Mouse (Mus musculus) hindbrain, embryonic 10.5 days (tissue): ENCODE measurements around the gene Ltbp4. TPM values are rescaled to one million over a fixed set of nuclear protein-coding genes. Genes with fewer than 3 reads are reported as not detected.

Experiments used
- DNase-seq: peaks from one replicate; pipeline ENCODE4 v3.0.0-alpha.2; 2017; ENCODE audit warnings: low spot score
- H3K27ac ChIP-seq: fragments of 300-500 bp; sonication (generic); 2 replicates; pipeline ENCODE4 v1.5.1; 2016; ENCODE audit warnings: mild to moderate bottlenecking, moderate library complexity
- H3K27me3 ChIP-seq: fragments of 300-500 bp; sonication (generic); 2 replicates; pipeline ENCODE4 v1.6.1; 2016; ENCODE audit warnings: mild to moderate bottlenecking; ENCODE audit not compliant: poor library complexity, insufficient read depth, severe bottlenecking
- H3K36me3 ChIP-seq: fragments of 300-500 bp; sonication (generic); 2 replicates; pipeline ENCODE4 v1.6.1; 2016; ENCODE audit warnings: mild to moderate bottlenecking, moderate library complexity
- H3K4me1 ChIP-seq: fragments of 300-500 bp; sonication (generic); replicated peaks from 2 replicates; pipeline ENCODE4 v1.6.1; 2016; ENCODE audit warnings: mild to moderate bottlenecking
- H3K4me3 ChIP-seq: fragments of 300-500 bp; sonication (generic); 2 replicates; pipeline ENCODE4 v1.5.1; 2016; ENCODE audit warnings: mild to moderate bottlenecking, moderate library complexity
- H3K9me3 ChIP-seq: fragments of 300-500 bp; sonication (generic); 2 replicates; pipeline ENCODE4 v1.6.1; 2016; ENCODE audit warnings: mild to moderate bottlenecking, moderate library complexity
- WGBS: fragments of 180-500 bp; shearing (Covaris S2); methylation state at CpG from one replicate; pipeline ENCODE4 v1.1.7; 2016; 5-methylcytosine and 5-hydroxymethylcytosine counted together
- polyA plus RNA-seq: library from polyadenylated mRNA; unstranded; fragments of >200 nt; fragmentation: Nextera tagmentation; extraction: Ambion mirVana; gene quantifications from 2 replicates; pipeline ENCODE4 v1.2.1, GENCODE M21; 2016

The Ltbp4 gene
- polyA plus RNA-seq, 1 experiment from 2014 or later, result 5.8 TPM

DNA sequence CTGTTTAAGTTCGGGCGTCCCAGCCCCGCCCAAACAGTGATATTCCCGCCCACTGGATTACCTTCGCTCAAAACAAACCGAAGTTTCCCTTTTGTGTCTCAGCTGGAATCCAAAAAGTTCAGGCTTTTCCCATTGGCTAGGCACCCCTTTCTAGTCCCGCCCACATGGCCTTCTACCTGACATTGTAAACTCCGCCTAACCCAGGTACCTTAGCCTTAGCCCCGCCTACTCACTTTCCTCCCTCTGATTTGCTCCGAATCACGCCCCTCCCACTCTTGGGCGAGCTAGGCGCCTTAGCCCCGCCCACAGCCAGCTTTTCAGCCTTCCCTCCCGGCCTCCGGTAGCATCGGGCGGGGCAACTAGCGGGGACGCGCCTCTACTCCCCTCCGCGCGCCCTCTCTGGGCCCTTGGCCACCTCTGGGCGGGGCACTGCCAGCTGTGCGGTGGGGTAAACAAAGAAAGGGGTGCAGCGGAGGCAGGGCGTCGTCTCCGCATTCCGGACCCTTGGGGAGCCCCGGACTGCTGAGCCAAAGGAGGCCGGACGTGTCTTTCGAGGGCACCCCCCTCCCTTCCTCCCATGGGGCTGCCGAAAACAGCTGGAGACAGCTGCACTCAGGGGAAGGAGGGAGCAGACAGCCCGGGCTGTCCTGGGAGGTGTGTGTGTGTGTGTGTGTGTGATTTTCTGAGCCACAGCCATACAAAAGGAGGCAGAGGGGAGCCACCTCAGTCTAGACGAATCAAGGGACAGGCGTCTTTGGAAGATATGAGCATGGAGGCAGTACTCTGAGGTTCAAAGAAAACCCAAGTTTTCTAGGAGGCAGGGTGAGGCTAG is 6.6 kb downstream of the Ltbp4 start:
- Histone ChIP-seq H3K9me3 (no peaks in the 10 kb centered on the region), H3K4me3 (peak overlapping the region; percentile 55), H3K27ac (peak overlapping the region; percentile 35; the same call in 1 of the 2 replicates), H3K4me1 (peaks cover 62% of the 10 kb centered on the region), H3K27me3 (peaks cover 100% of the 10 kb centered on the region), H3K36me3 (no peaks in the 10 kb centered on the region)
- peak; percentile 71 for DNase-seq
- under 1% methylated on average over 39 of the region's 39 CpGs for WGBS

- H3K4me3 ChIP-seq, result peak overlapping the region; percentile 55
These were observed 7.5 kb downstream of the Ltbp4 start for GRCm38 (mm10) chr7:27329981-27330380.

GRCm38 (mm10) chr7:27329326-27329947 is 8.1 kb downstream of the Ltbp4 start:
- 3% methylated on average over 45 of the region's 45 CpGs for WGBS

More at GRCm38 (mm10) chr7:27329981-27330380, 7.5 kb downstream of the Ltbp4 start:
- no peak for DNase-seq
- Histone ChIP-seq H3K27ac (no peak overlapping the region), H3K27me3 (peaks cover 100% of the 10 kb centered on the region), H3K4me1 (peaks cover 71% of the 10 kb centered on the region), H3K36me3 (no peaks in the 10 kb centered on the region), H3K9me3 (no peaks in the 10 kb centered on the region)
- 21% methylated on average over 17 of the region's 17 CpGs for WGBS

DNA sequence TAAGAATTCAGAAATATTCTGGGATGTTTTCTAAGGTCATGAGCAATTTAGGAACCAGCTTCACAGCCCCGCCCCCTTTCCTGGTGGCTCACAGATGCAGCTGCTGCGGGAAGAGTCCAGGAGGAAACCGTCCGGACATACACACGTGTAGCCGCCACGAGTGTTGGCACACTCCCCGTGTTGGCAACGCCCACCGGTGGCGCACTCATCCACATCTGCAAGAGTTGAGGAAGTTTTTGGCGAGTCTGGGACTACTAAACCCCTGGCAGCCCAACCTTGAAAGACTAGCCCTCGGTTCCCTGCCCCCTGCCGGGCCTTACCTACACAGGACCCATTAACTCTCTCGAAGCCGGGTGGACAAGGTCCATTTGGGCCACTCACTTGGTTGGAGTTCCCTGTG is 8.8 kb downstream of the Ltbp4 start:
- Histone ChIP-seq H3K4me3 (no peak overlapping the region), H3K27ac (no peak overlapping the region), H3K4me1 (peaks cover 62% of the 10 kb centered on the region), H3K27me3 (peaks cover 100% of the 10 kb centered on the region), H3K36me3 (no peaks in the 10 kb centered on the region), H3K9me3 (no peaks in the 10 kb centered on the region)
- 39% methylated on average over 16 of the region's 16 CpGs for WGBS
- DNase-seq, result no peak

More at GRCm38 (mm10) chr7:27329326-27329947, 8.1 kb downstream of the Ltbp4 start:
- DNase-seq, result peak; percentile 84
- Histone ChIP-seq H3K36me3 (no peaks in the 10 kb centered on the region), H3K27ac (no peak overlapping the region), H3K4me1 (peaks cover 69% of the 10 kb centered on the region), H3K27me3 (peaks cover 100% of the 10 kb centered on the region), H3K4me3 (peak overlapping the region; percentile 43), H3K9me3 (no peaks in the 10 kb centered on the region)

DNA sequence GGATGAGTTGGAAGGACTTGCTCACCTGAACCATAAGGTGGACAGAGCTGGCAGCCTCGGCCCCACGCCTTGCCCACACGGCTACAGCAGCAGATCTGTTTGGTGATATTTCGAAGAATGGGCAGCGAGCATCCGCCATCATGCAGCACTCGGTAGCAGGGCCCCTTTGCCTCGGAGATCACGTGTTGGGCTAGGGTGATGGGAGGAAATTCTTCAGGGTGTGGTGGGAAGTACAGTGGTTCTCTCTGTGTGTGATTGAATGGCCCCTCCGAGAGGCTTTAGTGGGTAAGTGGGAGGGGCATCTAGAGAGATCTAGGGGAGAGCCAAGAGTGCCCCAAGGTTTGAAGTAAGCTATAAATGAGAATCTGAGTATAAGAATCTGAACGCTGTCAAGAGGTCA is 9.3 kb downstream of the Ltbp4 start:
- no peak for DNase-seq
- H3K4me3 ChIP-seq, result no peak overlapping the region
- H3K36me3 ChIP-seq, result no peaks in the 10 kb centered on the region
- peaks cover 57% of the 10 kb centered on the region for H3K4me1 ChIP-seq
- H3K27ac ChIP-seq, result no peak overlapping the region
- H3K9me3 ChIP-seq, result no peaks in the 10 kb centered on the region
- WGBS, result 84% methylated on average over 11 of the region's 11 CpGs
- peaks cover 100% of the 10 kb centered on the region for H3K27me3 ChIP-seq

DNA sequence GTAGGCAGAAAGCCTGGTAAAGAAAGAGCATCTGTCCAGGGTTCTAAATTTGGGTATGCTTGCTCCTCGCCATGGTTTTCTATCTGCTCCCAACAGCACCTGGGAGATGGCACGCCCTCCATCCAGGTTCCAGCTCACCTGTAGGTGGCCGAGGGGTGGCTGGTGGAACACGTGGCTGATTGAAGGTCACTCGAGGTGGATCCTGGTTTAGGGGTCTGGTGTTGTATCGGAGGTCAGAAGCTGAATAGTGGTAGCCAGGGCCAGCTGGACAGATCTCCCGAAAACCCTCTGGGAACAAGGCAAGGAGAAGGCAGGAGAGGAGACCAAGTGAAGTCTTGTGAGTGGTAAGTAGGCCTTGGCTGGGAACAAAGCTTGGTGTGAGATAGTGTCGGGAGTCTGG is 10.0 kb downstream of the Ltbp4 start:
- no peak for DNase-seq
- H3K4me3 ChIP-seq, result no peak overlapping the region
- H3K4me1 ChIP-seq, result peaks cover 51% of the 10 kb centered on the region
- WGBS, result 89% methylated on average over 8 of the region's 8 CpGs
- H3K9me3 ChIP-seq, result no peaks in the 10 kb centered on the region
- no peak overlapping the region for H3K27ac ChIP-seq
- H3K27me3 ChIP-seq, result peaks cover 100% of the 10 kb centered on the region
- no peaks in the 10 kb centered on the region for H3K36me3 ChIP-seq

DNA sequence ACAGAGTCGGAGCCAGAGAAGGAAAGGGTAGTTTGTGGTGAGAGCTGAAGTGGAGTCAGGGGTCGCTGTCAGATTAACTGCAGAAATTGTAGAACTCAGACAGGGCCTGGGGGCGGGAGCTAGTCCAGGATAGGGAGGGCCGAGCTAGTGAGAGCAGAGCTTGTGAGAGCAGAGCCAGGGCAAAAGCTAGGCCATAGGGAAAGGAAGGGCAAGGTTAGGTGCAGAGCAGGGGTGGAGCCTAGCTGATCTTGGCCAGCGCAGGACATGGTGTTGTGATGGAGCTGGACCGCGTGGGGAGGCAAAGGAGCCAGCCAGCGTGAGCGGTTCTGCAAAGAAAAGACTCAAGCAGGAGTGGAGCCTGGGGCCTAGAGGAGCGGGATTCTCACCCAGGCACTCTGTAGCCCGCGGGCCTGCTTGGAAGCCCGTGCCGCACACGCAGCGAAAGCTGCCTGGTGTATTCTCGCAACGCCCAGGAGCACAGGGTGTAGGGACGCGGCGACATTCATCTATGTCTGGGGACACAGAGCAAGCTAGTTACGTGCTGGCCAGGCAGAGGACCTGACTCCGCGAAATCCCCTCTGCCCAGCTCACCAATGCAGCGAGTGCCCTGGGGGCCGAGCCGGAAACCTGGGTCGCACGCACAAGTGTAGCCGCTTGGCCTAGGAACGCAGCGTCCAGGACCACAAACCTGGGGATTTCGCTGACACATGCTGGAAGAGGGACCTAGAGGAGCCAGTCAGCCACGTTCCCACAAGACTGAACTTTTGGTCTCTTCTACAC is 11.2 kb downstream of the Ltbp4 start:
- H3K4me1 ChIP-seq, result peaks cover 53% of the 10 kb centered on the region
- no peak overlapping the region for H3K27ac ChIP-seq
- H3K4me3 ChIP-seq, result peak overlapping the region; percentile 46
- H3K36me3 ChIP-seq, result no peaks in the 10 kb centered on the region
- no peak for DNase-seq
- 27% methylated on average over 34 of the region's 34 CpGs for WGBS
- H3K27me3 ChIP-seq, result peaks cover 100% of the 10 kb centered on the region
- no peaks in the 10 kb centered on the region for H3K9me3 ChIP-seq

- peak; percentile 56 for DNase-seq
- H3K9me3 ChIP-seq, result no peaks in the 10 kb centered on the region
- no peaks in the 10 kb centered on the region for H3K36me3 ChIP-seq
- H3K4me3 ChIP-seq, result peak overlapping the region; percentile 46
- H3K4me1 ChIP-seq, result peaks cover 47% of the 10 kb centered on the region
- 1% methylated on average over 24 of the region's 24 CpGs for WGBS
- H3K27ac ChIP-seq, result no peak overlapping the region; the same call in 1 of the 2 replicates
- H3K27me3 ChIP-seq, result peaks cover 99% of the 10 kb centered on the region
These were observed 11.8 kb downstream of the Ltbp4 start for GRCm38 (mm10) chr7:27325697-27326096.

GRCm38 (mm10) chr7:27324928-27325327 is 12.6 kb downstream of the Ltbp4 start:
- Histone ChIP-seq H3K9me3 (no peaks in the 10 kb centered on the region), H3K4me1 (peaks cover 41% of the 10 kb centered on the region), H3K4me3 (peak overlapping the region; percentile 46; the same call in 1 of the 2 replicates), H3K27me3 (peaks cover 92% of the 10 kb centered on the region), H3K36me3 (no peaks in the 10 kb centered on the region), H3K27ac (no peak overlapping the region)
- no peak for DNase-seq
- 46% methylated on average over 18 of the region's 20 CpGs for WGBS

GRCm38 (mm10) chr7:27324161-27324560 is 13.3 kb downstream of the Ltbp4 start:
- Histone ChIP-seq H3K4me1 (peaks cover 34% of the 10 kb centered on the region), H3K27ac (no peak overlapping the region), H3K4me3 (no peak overlapping the region), H3K36me3 (no peaks in the 10 kb centered on the region), H3K27me3 (peaks cover 85% of the 10 kb centered on the region), H3K9me3 (no peaks in the 10 kb centered on the region)
- 97% methylated on average over 11 of the region's 11 CpGs for WGBS
- DNase-seq, result no peak

DNA sequence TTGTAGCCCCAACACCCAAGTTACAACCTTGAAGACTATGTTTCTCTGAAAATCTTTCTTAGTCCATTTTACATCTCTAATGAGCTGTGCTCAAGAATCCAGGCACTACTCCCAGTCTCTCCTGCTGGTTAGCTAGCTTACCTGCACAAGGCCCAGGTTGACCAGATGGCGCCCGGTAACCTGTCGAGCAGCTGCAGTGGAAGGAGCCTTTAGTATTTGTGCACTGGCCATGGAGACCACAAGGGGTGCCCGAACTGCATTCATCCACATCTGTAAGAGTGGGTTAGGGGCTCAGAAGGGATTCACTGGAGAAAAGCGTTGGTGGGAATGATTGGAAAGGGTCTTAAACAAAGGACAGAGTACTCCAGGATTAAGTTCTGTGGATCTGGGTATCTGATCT is 14.5 kb downstream of the Ltbp4 start:
- peaks cover 28% of the 10 kb centered on the region for H3K4me1 ChIP-seq
- 91% methylated on average over 5 of the region's 5 CpGs for WGBS
- peaks cover 73% of the 10 kb centered on the region for H3K27me3 ChIP-seq

GRCm38 (mm10) chr7:27322291-27322690 is 15.2 kb downstream of the Ltbp4 start:
- H3K9me3 ChIP-seq, result no peaks in the 10 kb centered on the region
- 18% methylated on average over 13 of the region's 13 CpGs for WGBS
- no peaks in the 10 kb centered on the region for H3K36me3 ChIP-seq
- no peak overlapping the region for H3K4me3 ChIP-seq
- peaks cover 66% of the 10 kb centered on the region for H3K27me3 ChIP-seq
- H3K27ac ChIP-seq, result no peak overlapping the region
- H3K4me1 ChIP-seq, result peaks cover 30% of the 10 kb centered on the region
- DNase-seq, result no peak

More for the DNA sequence above, 14.5 kb downstream of the Ltbp4 start:
- Histone ChIP-seq H3K4me3 (no peak overlapping the region), H3K9me3 (no peaks in the 10 kb centered on the region), H3K36me3 (no peaks in the 10 kb centered on the region), H3K27ac (no peak overlapping the region)
- DNase-seq, result no peak
